Mouse (Mus musculus) frontal cortex, postnatal 14 days (tissue): ENCODE measurements around the gene Amigo3.

ENCODE experiments used
- DNase-seq, 2 experiments: peaks; one replicate each; pipeline ENCODE4 v3.0.0; 2022; ENCODE audit warnings: low spot score in 2 of 2

Gene Amigo3

GRCm38 (mm10) chr9:108083561-108083960, 30.6 kb downstream of the Amigo3 start:
- no peak for DNase-seq

- DNase-seq, result no peak
These were observed 32.3 kb downstream of the Amigo3 start for GRCm38 (mm10) chr9:108085261-108085660.

- DNase-seq, result no peak
These were observed 37.7 kb downstream of the Amigo3 start for GRCm38 (mm10) chr9:108090611-108091120.

GRCm38 (mm10) chr9:108093586-108093985, 40.6 kb downstream of the Amigo3 start:
- DNase-seq, result no peak

- DNase-seq, result peak; percentile 82 to 83
These were observed 41.4 kb downstream of the Amigo3 start, which contains the start of gene Apeh for GRCm38 (mm10) chr9:108094184-108094941. TSS of gene Apeh (minus strand) at chr9:108094606.

GRCm38 (mm10) chr9:108094998-108095411, 42.0 kb downstream of the Amigo3 start:
- no peak for DNase-seq

- no peak for DNase-seq
These were observed 42.6 kb downstream of the Amigo3 start for GRCm38 (mm10) chr9:108095518-108095917.

- DNase-seq, result no peak
These were observed 43.2 kb downstream of the Amigo3 start for GRCm38 (mm10) chr9:108095949-108096712.

GRCm38 (mm10) chr9:108099619-108100018, 46.7 kb downstream of the Amigo3 start:
- no peak for DNase-seq

- DNase-seq, result no peak
These were observed 52.0 kb downstream of the Amigo3 start for GRCm38 (mm10) chr9:108104766-108105548.
